Mouse (Mus musculus): ENCODE measurements at regions not wholly inside any gene's neighbourhood (a gene's known extent, or its start where the extent isn't known, plus 50 kb on each side); places are given as distances from the start of the nearest gene placed in this dataset.

DNA sequence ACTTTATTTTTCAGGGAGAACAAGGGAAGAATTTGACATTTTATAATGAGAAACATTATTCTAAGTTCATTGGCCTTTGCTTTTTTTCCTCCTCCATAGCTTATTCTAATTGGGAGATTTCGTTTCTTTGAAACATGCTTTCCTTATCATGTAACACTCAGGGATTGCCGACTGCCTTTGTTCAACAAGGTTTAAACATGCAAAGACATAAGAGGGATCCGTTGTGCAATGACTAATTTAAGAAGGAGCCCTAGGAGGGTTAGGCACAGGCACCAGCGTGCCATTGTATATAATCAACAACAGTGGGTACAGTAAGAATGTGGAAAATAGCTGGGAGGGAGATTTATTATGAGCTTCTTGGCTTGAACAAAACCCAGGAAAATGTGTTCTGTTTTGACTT is 654.1 kb downstream of the Slitrk6 start:
- no peak for TF ChIP-seq POLR2A (IDR thresholded peaks at IDR 0.05; ENCODE audit: insufficient read length, low read depth)
- TF ChIP-seq POLR2AphosphoS2 (IDR thresholded peaks at IDR 0.05; ENCODE audit: insufficient read length, low read depth), result no peak
- no peak for TF ChIP-seq MYOD1 (IDR thresholded peaks at IDR 0.05; ENCODE audit: control insufficient read depth in 1 of 3, insufficient read length in 2 of 3, low read depth in 2 of 3)
- no peak for TF ChIP-seq TCF12 (IDR thresholded peaks at IDR 0.05; ENCODE audit: insufficient read depth, poor library complexity, severe bottlenecking)
- no peak for TF ChIP-seq E2F4 (IDR thresholded peaks at IDR 0.05; ENCODE audit: insufficient read depth)
- TF ChIP-seq REST (IDR thresholded peaks at IDR 0.05; ENCODE audit: insufficient read depth, insufficient read length), result no peak
- no peak for TF ChIP-seq MYOG (IDR thresholded peaks at IDR 0.05; ENCODE audit: control insufficient read depth in 1 of 3, insufficient read depth in 1 of 3, insufficient read length in 2 of 3, low read depth in 2 of 3)
- no peak for TF ChIP-seq MAX (IDR thresholded peaks at IDR 0.05; ENCODE audit: low read depth)
- TF ChIP-seq SRF (IDR thresholded peaks at IDR 0.05; ENCODE audit: control insufficient read depth, insufficient read length, low read depth), result no peak
- no peak for TF ChIP-seq USF1 (IDR thresholded peaks at IDR 0.05; ENCODE audit: low read depth)
- TF ChIP-seq TCF3 (IDR thresholded peaks at IDR 0.05; ENCODE audit: insufficient read length, low read depth), result no peak
